Mouse (Mus musculus): Measurements from ENCODE around the gene Inca1. TPM values are rescaled to one million over a fixed set of nuclear protein-coding genes. Genes with fewer than 3 reads are reported as not detected.

Inca1 gene
- polyA plus RNA-seq, 1 experiment from 2014 or later, result 2.5 TPM

- ChIA-PET CTCF (interaction anchor here (1.2 to 1.3 kb wide), 2 partner anchors 10 to 17 kb away, joined by 3 to 4 read pairs; partner anchors contain the start of gene Camta2), POLR2A (interaction anchor here (1.4 to 2.1 kb wide), 2 partner anchors 10 to 15 kb away, joined by 6 to 9 read pairs; no protein-coding TSS in a partner anchor)
- H3K27me3 ChIP-seq, result no peaks in the 10 kb centered on the region
- ATAC-seq, result no peak
- no peak for DNase-seq (ENCODE audit: low read depth, low spot score)
- in situ Hi-C loops (cut with MboI; ENCODE audit: low pct_unique_long_range_greater_than_20kb), result no loop called here
- TF ChIP-seq CTCF (IDR thresholded peaks at IDR 0.05), result no peak
These were observed 28.5 kb downstream of the Inca1 start for GRCm38 (mm10) chr11:70671333-70672047.

GRCm38 (mm10) chr11:70670483-70670882 lies 29.5 kb downstream of the Inca1 start:
- DNase-seq (ENCODE audit: low read depth, low spot score), result no peak

GRCm38 (mm10) chr11:70669582-70670345 lies 30.2 kb downstream of the Inca1 start:
- H3K27me3 ChIP-seq, result no peaks in the 10 kb centered on the region
- DNase-seq (ENCODE audit: low read depth, low spot score) (no peak), ATAC-seq (no peak)
- CTCF ChIA-PET, result interaction anchor here (0.7 to 1.7 kb wide), 3 partner anchors 9 to 49 kb away, joined by 3 to 7 read pairs (median 3); no protein-coding TSS in a partner anchor
- no peak for TF ChIP-seq CTCF (IDR thresholded peaks at IDR 0.05)
- POLR2A ChIA-PET, result interaction anchor here (0.7 to 6.5 kb wide), 8 partner anchors 11 to 1299 kb away, joined by 3 to 52 read pairs (median 6); partner anchors contain the start of genes Eno3, Pfn1, Rnf167 and Slc25a11
- in situ Hi-C loops (cut with MboI; ENCODE audit: low pct_unique_long_range_greater_than_20kb), result no loop called here

More at GRCm38 (mm10) chr11:70670483-70670882, 29.5 kb downstream of the Inca1 start:
- in situ Hi-C loops (cut with MboI; ENCODE audit: low pct_unique_long_range_greater_than_20kb), result no loop called here
- ChIA-PET POLR2A (interaction anchor here (1.0 to 6.5 kb wide), 5 partner anchors 10 to 22 kb away, joined by 3 to 52 read pairs (median 9); partner anchors contain the start of genes Eno3, Pfn1, Rnf167 and Slc25a11), CTCF (interaction anchor here (1.3 kb wide), 1 partner anchor 11 kb away, joined by 4 read pairs; no protein-coding TSS in a partner anchor)
- ATAC-seq, result no peak
- H3K27me3 ChIP-seq, result no peaks in the 10 kb centered on the region
- TF ChIP-seq CTCF (IDR thresholded peaks at IDR 0.05), result no peak

DNA sequence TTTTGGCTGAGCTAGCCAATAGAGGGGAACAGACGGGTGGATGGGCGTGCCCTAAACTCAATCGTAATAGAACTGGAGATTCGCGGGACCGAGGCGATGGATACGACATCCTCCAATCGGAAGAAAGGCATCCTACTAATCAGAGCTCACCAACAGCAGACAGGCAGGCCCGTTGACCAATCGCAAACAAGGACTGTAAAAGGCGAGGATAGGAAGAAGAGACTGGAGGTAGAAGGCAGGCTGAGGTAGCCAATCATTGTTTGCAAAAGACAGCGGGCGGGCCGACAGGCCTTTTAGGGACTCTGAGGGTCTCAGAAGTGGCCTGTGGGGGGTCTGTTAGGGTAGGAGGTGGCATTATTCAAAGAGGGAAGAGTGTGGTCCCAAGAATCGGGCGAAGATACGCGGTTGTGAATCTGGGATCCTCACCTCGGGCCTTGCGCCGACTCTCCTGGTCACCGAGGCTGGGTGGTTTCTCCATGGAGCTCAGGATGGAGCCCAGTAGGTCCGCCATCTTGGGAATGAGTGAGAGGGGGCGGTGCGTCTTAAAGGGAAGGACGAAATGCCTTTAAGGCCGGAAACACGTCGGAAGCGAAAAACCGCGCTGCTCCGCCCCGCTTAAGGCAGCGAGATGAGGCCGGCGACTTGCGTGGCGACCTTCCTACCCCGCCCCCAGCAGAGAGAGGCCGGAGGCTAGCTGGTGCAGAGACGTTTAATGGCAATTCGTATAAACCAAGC lies 31.0 kb downstream of the Inca1 start, which contains the start of gene Spag7:
Spag7 (minus strand) TSS at position 646 of the 735 bp plus-strand sequence.
- in situ Hi-C loops (cut with MboI; ENCODE audit: low pct_unique_long_range_greater_than_20kb), result no loop called here
- peak; percentile 91 for ATAC-seq
- TF ChIP-seq CTCF (IDR thresholded peaks at IDR 0.05), result no peak
- ChIA-PET CTCF (interaction anchor here (0.9 to 1.7 kb wide), 5 partner anchors 9 to 28 kb away, joined by 3 to 7 read pairs (median 4); partner anchors contain the start of gene Eno3), POLR2A (interaction anchor here (0.7 to 6.5 kb wide), 7 partner anchors 12 to 1299 kb away, joined by 3 to 52 read pairs (median 11); partner anchors contain the start of genes Camta2, Eno3, Pfn1 and Rnf167)
- DNase-seq (ENCODE audit: low read depth, low spot score), result peak; percentile 98
- H3K27me3 ChIP-seq, result no peaks in the 10 kb centered on the region

- in situ Hi-C loops (cut with MboI; ENCODE audit: low pct_unique_long_range_greater_than_20kb), result no loop called here
- ChIA-PET POLR2A (interaction anchor here (0.6 to 6.5 kb wide), 6 partner anchors 11 to 40 kb away, joined by 3 to 52 read pairs (median 13); partner anchors contain the start of genes Camta2, Eno3, Pfn1 and Rnf167), CTCF (interaction anchor here (0.9 to 1.7 kb wide), 5 partner anchors 9 to 29 kb away, joined by 3 to 7 read pairs (median 4); partner anchors contain the start of gene Eno3)
- DNase-seq (ENCODE audit: low read depth, low spot score), result no peak
- ATAC-seq, result no peak
- no peak for TF ChIP-seq CTCF (IDR thresholded peaks at IDR 0.05)
- no peaks in the 10 kb centered on the region for H3K27me3 ChIP-seq
These were observed 31.6 kb downstream of the Inca1 start for GRCm38 (mm10) chr11:70668335-70668770.

DNA sequence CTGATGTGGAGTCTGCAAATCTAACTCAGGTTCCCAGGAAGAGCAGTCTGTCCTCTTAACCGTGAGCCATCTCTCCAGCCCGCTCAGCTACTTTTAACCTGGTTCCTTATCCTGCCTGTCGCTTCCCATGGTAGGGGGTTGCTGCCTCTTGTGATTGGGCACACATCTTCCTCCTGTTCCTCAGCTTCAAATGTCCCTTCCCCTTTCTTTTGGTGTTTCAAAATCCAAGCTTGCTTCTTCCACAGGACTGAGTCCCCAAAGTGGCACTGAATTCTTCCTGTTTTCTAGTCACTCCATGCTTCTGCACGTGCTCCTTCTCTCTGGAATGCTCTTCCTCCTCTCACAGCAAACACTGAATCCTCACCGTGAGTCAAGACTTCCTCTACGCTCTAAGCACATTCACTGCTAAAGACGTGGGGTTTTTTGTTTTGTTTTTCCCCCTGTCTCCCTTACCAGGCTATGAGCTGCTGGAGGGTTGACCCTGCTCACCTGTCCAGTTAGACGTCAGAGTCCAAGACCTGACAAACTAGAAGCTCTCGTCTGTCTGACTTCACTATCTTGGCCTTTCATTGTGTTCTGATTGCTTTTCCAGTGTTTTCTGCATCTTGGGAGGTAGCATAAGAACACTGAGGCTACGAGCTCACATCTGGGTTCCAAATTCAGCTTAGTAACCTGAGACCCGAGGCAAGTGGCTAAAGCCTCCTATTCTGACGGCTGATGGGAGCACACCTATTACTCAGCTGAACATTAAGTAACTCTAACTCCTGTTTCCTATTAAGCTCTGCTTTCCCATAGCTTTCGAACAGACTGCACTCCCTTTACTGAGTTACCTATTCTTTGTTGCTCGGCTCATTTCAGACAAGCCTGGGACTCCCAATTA lies 32.4 kb downstream of the Inca1 start:
- ATAC-seq (no peak), DNase-seq (ENCODE audit: low read depth, low spot score) (no peak)
- ChIA-PET CTCF (interaction anchor here (1.2 to 1.7 kb wide), 4 partner anchors 8 to 30 kb away, joined by 3 to 5 read pairs (median 4); partner anchors contain the start of genes Eno3, Rnf167 and Slc25a11), POLR2A (interaction anchor here (0.6 to 6.5 kb wide), 6 partner anchors 10 to 41 kb away, joined by 3 to 52 read pairs (median 13); partner anchors contain the start of genes Camta2, Eno3, Pfn1 and Rnf167)
- no peaks in the 10 kb centered on the region for H3K27me3 ChIP-seq
- TF ChIP-seq CTCF (IDR thresholded peaks at IDR 0.05), result no peak
- in situ Hi-C loops (cut with MboI; ENCODE audit: low pct_unique_long_range_greater_than_20kb), result no loop called here

GRCm38 (mm10) chr11:70666687-70667086 lies 33.3 kb downstream of the Inca1 start:
- no peak for ATAC-seq
- POLR2A ChIA-PET, result interaction anchor here (2.4 to 6.5 kb wide), 4 partner anchors 10 to 21 kb away, joined by 11 to 52 read pairs (median 18); partner anchors contain the start of genes Camta2, Eno3, Pfn1 and Rnf167
- H3K27me3 ChIP-seq, result no peaks in the 10 kb centered on the region
- DNase-seq (ENCODE audit: low read depth, low spot score), result no peak
- no peak for TF ChIP-seq CTCF (IDR thresholded peaks at IDR 0.05)
- CTCF ChIA-PET, result interaction anchor here (1.2 kb wide), 1 partner anchor 20 kb away, joined by 3 read pairs; the partner anchor contains the start of genes Rnf167 and Slc25a11
- in situ Hi-C loops (cut with MboI; ENCODE audit: low pct_unique_long_range_greater_than_20kb), result no loop called here

- POLR2A ChIA-PET, result interaction anchor here (6.5 kb wide), 1 partner anchor 8 kb away, joined by 52 read pairs; the partner anchor contains the start of genes Eno3 and Pfn1
- no peak for TF ChIP-seq CTCF (IDR thresholded peaks at IDR 0.05)
- no peaks in the 10 kb centered on the region for H3K27me3 ChIP-seq
- no peak for DNase-seq (ENCODE audit: low read depth, low spot score)
- no peak for ATAC-seq
- in situ Hi-C loops (cut with MboI; ENCODE audit: low pct_unique_long_range_greater_than_20kb), result no loop called here
- CTCF ChIA-PET, result no interaction called here
These were observed 35.2 kb downstream of the Inca1 start for GRCm38 (mm10) chr11:70664741-70665140.

All from Patski (cell line).